Mouse (Mus musculus) kidney, embryonic 15.5 days (tissue): ENCODE measurements around the gene Eid2b. TPM values are rescaled to one million over a fixed set of nuclear protein-coding genes. Genes with fewer than 3 reads are reported as not detected.

Experiments
- ATAC-seq: fragments of 200-750 bp; cut with Nextera tagmentation; replicated peaks from 2 replicates; pipeline ENCODE4 v1.8.0; 2017; ENCODE audit warnings: moderate TSS enrichment; ENCODE audit not compliant: low FRiP score
- H3K27ac ChIP-seq: fragments of 300-500 bp; sonication (generic); 2 replicates; pipeline ENCODE4 v1.5.1; 2015; ENCODE audit warnings: mild to moderate bottlenecking, inconsistent platforms
- H3K27me3 ChIP-seq: fragments of 300-500 bp; sonication (generic); 2 replicates; pipeline ENCODE4 v1.6.1; 2015; ENCODE audit warnings: inconsistent platforms
- H3K36me3 ChIP-seq: fragments of 300-500 bp; sonication (generic); 2 replicates; pipeline ENCODE4 v1.6.1; 2015; ENCODE audit warnings: inconsistent platforms
- H3K4me1 ChIP-seq: fragments of 300-500 bp; sonication (generic); 2 replicates; pipeline ENCODE4 v1.6.1; 2015; ENCODE audit warnings: inconsistent platforms
- H3K4me2 ChIP-seq: fragments of 300-500 bp; sonication (generic); 2 replicates; pipeline ENCODE4 v1.6.1; 2015; ENCODE audit warnings: moderate library complexity, mild to moderate bottlenecking, inconsistent platforms
- H3K4me3 ChIP-seq: fragments of 300-500 bp; sonication (generic); replicated peaks from 2 replicates; pipeline ENCODE4 v1.5.1; 2015; ENCODE audit warnings: mild to moderate bottlenecking, inconsistent platforms
- H3K9ac ChIP-seq: fragments of 300-500 bp; sonication (generic); 2 replicates; pipeline ENCODE4 v1.6.1; 2015; ENCODE audit warnings: mild to moderate bottlenecking, inconsistent platforms
- H3K9me3 ChIP-seq: fragments of 300-500 bp; sonication (generic); replicated peaks from 2 replicates; pipeline ENCODE4 v1.6.1; 2016; ENCODE audit warnings: inconsistent platforms
- WGBS: fragments of 180-500 bp; shearing (Covaris S2); methylation state at CpG from one replicate; pipeline ENCODE4 v1.1.7; 2015; ENCODE audit warnings: mixed read lengths; 5-methylcytosine and 5-hydroxymethylcytosine counted together
- polyA plus RNA-seq: library from polyadenylated mRNA; unstranded; fragments of >200 nt; fragmentation: Nextera tagmentation; extraction: Ambion mirVana; gene quantifications from 2 replicates; pipeline ENCODE4 v1.2.1, GENCODE M21; 2015

The Eid2b gene
- polyA plus RNA-seq, 1 experiment from 2014 or later, result 11.6 TPM

DNA sequence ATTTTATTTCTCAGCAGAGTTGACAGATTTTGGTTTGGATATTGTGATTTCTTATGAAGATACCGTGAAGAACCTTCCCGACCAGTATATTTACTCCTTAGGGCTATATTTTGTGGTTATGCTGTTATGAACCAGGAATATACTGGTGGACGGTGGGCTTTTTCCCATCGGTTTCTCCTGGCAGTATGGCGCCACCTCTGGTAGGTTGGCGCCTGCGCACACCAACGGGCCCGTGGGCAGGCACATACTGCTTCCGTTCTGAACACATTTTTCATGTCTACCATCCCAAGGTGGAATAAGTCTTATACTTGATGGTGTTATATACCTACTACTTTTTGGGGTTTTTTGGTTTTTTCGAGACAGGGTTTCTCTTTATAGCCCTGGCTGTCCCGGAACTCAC is 8.2 kb upstream of the Eid2b start:
- 91% methylated on average over 12 of the region's 12 CpGs for WGBS
- Histone ChIP-seq H3K4me1 (peaks cover 11% of the 10 kb centered on the region), H3K4me2 (peak overlapping the region; percentile 71; the same call in 1 of the 2 replicates), H3K9me3 (no peaks in the 10 kb centered on the region), H3K36me3 (peaks cover 34% of the 10 kb centered on the region), H3K4me3 (no peak overlapping the region), H3K27me3 (no peaks in the 10 kb centered on the region), H3K27ac (no peak overlapping the region), H3K9ac (no peak overlapping the region)
- no peak for ATAC-seq

DNA sequence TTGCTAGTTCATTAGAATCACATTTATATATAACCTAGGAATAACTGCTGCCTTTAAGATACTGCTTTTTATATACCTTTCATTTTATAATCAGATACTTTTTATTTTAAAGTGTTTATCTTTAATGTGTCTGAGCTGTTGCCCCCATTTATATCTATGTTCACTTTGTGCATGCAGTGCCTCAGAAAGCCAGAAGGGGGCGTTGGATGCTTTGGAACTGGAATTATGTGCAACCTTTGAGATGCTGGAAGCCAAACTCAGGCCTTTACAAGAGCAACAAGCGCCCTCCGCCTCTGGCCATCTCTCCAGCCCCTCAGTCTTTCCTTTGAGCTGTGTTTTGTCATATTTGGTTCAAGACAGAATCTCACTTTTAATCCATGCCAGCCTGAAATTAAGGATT is 5.8 kb upstream of the Eid2b start:
- H3K4me3 ChIP-seq, result no peak overlapping the region
- ATAC-seq, result no peak
- 69% methylated on average over 3 of the region's 3 CpGs for WGBS
- H3K4me1 ChIP-seq, result peaks cover 11% of the 10 kb centered on the region
- no peak overlapping the region for H3K27ac ChIP-seq
- H3K9me3 ChIP-seq, result no peaks in the 10 kb centered on the region
- peaks cover 34% of the 10 kb centered on the region for H3K36me3 ChIP-seq
- H3K27me3 ChIP-seq, result no peaks in the 10 kb centered on the region
- H3K9ac ChIP-seq, result no peak overlapping the region
- H3K4me2 ChIP-seq, result no peak overlapping the region

DNA sequence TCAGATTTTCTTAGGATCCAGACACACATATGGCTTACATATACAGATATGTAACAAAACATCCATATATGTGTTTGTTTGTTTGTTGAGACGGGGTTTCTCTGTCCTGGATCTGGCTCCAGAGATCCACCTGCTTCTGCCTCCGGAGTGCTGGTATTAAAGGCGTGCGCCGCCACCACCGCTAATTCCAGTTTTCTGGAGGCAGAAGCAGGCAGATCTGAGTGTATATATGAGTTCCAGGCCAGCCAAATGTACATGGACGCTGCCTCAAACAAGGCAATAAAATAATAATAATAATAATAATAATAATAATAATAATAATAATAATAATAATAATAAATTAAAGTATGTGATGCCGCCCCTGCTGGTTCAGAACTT is 313 bp upstream of the Eid2b start:
- Histone ChIP-seq H3K36me3 (peaks cover 10% of the 10 kb centered on the region), H3K27ac (no peak overlapping the region), H3K9ac (no peak overlapping the region), H3K4me1 (peaks cover 13% of the 10 kb centered on the region), H3K4me3 (no peak overlapping the region), H3K4me2 (no peak overlapping the region), H3K27me3 (no peaks in the 10 kb centered on the region), H3K9me3 (no peaks in the 10 kb centered on the region)
- 57% methylated on average over 8 of the region's 8 CpGs for WGBS
- ATAC-seq, result no peak; the same call in 1 of the 2 replicates

DNA sequence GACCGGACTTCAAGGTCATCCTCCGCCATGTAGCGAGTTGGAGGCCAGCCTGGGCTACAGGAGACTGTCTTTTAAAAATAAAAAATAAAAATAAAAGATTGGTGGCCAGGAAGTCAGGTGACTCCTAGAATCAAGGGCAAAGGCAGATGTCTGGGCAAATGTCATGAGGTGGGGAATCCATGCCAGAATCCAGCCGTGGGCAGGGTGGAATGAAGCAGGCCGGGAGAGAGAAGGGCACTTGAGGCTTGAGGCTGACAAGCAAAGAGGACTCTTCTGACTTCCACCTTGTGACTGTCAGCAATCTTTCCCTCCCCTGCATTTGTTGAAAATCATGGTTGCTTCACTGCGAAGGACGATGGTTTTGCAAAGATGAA is 727 bp downstream of the Eid2b start:
- no peaks in the 10 kb centered on the region for H3K9me3 ChIP-seq
- H3K9ac ChIP-seq, result peak overlapping the region; percentile 91
- peak overlapping the region; percentile 81 for H3K4me3 ChIP-seq
- no peaks in the 10 kb centered on the region for H3K36me3 ChIP-seq
- ATAC-seq, result peak; percentile 2; the same call in 1 of the 2 replicates
- no peak overlapping the region for H3K27ac ChIP-seq
- H3K27me3 ChIP-seq, result no peaks in the 10 kb centered on the region
- whole genome bisulfite sequencing, result 82% methylated on average over 7 of the region's 7 CpGs
- H3K4me1 ChIP-seq, result peaks cover 13% of the 10 kb centered on the region
- H3K4me2 ChIP-seq, result peak overlapping the region; percentile 93

DNA sequence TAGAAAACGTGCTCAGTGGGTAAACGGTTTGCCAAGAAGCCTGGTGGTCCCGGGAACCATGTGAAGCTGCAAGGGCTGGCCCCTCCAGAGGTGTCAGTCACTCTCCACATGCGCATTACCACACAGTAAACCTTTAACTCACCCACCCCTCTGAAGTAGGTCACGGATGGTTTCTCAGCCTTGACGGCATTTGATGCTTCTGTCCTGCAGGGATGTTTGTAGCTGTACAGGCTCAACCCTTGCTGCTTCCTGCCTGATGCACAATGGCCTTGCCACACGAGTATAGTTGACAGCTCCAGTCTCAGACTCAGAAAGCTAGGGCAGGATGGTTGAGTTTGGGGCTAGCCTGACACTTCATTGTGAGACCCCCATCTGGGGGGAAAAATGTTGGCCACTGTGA is 3.1 kb downstream of the Eid2b start:
- no peaks in the 10 kb centered on the region for H3K27me3 ChIP-seq
- no peak overlapping the region for H3K4me3 ChIP-seq
- H3K9me3 ChIP-seq, result no peaks in the 10 kb centered on the region
- no peak overlapping the region for H3K27ac ChIP-seq
- H3K9ac ChIP-seq, result no peak overlapping the region
- peak; percentile 62 for ATAC-seq
- no peak overlapping the region for H3K4me2 ChIP-seq
- WGBS, result 53% methylated on average over 7 of the region's 7 CpGs
- peaks cover 13% of the 10 kb centered on the region for H3K4me1 ChIP-seq
- no peaks in the 10 kb centered on the region for H3K36me3 ChIP-seq

DNA sequence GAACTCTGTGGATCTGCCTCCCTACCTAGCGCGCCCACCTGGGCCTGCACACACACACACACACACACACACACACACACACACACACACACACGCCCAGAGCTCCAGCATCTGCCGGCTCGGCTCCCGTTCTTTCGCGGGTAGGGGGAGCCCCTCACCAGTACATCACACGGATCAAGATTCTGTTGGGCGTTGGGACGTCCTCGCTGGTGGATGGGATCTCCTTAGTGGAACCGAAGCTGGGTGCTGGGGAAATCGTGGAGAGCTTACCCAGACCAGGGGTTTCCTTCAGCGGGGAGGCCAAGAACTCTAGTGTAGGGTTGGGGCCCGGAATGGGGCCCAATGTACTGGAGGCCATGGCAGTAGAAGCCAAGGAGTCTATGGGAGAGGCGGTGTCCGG is 12.6 kb downstream of the Eid2b start:
- peak overlapping the region; percentile 36 for H3K4me3 ChIP-seq
- ATAC-seq, result peak; percentile 26; the same call in 1 of the 2 replicates
- peaks cover 23% of the 10 kb centered on the region for H3K4me1 ChIP-seq
- peak overlapping the region; percentile 62 for H3K4me2 ChIP-seq
- H3K36me3 ChIP-seq, result no peaks in the 10 kb centered on the region
- no peak overlapping the region for H3K27ac ChIP-seq
- WGBS, result 0% methylated on average over 18 of the region's 18 CpGs
- H3K9me3 ChIP-seq, result no peaks in the 10 kb centered on the region
- H3K27me3 ChIP-seq, result peaks cover 81% of the 10 kb centered on the region
- H3K9ac ChIP-seq, result peak overlapping the region; percentile 12; the same call in 1 of the 2 replicates

DNA sequence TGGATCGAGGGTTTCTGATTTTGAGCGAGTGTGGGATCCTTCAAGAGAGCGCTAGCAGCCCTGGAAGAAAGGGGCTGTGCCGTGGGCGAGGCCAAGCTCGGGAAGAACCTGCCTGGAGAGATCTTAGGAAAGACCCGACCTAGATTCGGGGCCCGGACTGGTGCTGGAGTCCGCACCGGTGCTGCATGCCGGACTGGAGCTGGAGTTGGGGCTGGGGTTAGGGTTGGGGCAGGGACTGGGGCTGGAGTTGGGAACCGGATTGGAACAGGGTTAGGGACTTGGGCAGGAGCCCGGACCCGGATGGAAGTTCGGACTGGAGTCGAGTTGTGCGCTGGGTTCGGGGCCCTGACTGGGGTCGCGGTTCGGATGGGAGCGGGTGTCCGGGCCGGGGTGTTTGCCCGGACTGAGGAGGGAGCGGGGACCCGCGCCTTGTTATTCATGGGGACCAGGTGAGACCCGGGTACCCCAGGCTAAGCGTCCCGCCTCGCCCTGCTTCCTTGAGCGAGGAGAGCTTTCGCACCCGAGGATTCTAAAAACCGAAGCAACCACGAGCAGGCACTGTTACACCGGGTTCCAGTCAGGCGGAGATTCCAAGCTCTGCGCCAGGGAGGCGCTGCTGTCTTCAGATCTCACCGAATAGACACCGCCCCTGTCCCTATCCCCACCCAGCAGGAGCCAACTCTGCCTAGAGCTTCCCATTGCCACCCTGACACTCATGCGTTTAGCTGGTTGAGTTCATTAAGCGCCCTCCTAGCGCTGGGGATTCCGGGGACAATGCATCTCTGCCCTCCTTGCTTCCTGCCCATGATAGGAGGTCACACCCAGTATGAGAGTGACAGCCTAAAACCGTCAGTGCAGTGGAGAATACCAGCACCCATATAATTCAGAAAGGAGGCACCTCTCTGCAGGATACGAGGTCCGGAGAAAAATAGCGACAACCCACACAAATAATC is 13.4 kb downstream of the Eid2b start, which contains the start of gene Selenov:
Gene Selenov (minus strand): TSS at position 549 of the 953 bp plus-strand sequence.
- H3K27ac ChIP-seq, result no peak within 1 kb of the TSS
- peak within 1 kb of the TSS; percentile 36 for H3K4me3 ChIP-seq
- peak within 1 kb of the TSS; percentile 62 for H3K4me2 ChIP-seq
- H3K9ac ChIP-seq, result peak within 1 kb of the TSS; percentile 12
- H3K27me3 ChIP-seq, result peaks cover 89% of the 10 kb centered on the region
- H3K4me1 ChIP-seq, result peaks cover 23% of the 10 kb centered on the region
- WGBS, result 2% methylated on average over 52 of the region's 52 CpGs
- H3K9me3 ChIP-seq, result no peaks in the 10 kb centered on the region
- ATAC-seq, result peak; percentile 67
- H3K36me3 ChIP-seq, result no peaks in the 10 kb centered on the region

DNA sequence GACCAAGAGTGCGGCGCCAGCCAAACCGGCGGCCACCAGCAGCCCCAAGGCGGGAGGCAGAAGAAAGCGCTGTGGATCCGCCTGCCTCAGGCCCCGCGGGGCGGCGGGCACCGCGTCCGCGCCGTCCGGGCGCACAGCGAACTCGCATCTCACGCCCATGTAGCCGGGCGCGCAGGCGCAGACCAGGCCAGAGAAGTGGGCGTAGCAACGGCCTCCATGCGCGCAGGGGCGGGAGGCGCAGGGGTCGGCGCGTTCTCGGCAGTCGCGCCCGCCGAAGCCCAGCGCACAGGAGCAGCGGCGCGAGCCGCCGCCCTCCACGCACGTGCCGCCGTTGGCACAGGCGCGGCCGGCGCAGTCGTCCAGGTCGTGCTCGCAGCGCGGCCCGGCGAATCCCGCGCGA is 16.9 kb downstream of the Eid2b start:
- H3K4me1 ChIP-seq, result peaks cover 29% of the 10 kb centered on the region
- H3K9me3 ChIP-seq, result no peaks in the 10 kb centered on the region
- H3K4me3 ChIP-seq, result peak overlapping the region; percentile 57
- H3K27me3 ChIP-seq, result peaks cover 99% of the 10 kb centered on the region
- peak overlapping the region; percentile 53 for H3K9ac ChIP-seq
- H3K27ac ChIP-seq, result no peak overlapping the region
- 1% methylated on average over 63 of the region's 63 CpGs for WGBS
- no peaks in the 10 kb centered on the region for H3K36me3 ChIP-seq
- peak overlapping the region; percentile 97 for H3K4me2 ChIP-seq
- ATAC-seq, result peak; percentile 52; the same call in 1 of the 2 replicates

DNA sequence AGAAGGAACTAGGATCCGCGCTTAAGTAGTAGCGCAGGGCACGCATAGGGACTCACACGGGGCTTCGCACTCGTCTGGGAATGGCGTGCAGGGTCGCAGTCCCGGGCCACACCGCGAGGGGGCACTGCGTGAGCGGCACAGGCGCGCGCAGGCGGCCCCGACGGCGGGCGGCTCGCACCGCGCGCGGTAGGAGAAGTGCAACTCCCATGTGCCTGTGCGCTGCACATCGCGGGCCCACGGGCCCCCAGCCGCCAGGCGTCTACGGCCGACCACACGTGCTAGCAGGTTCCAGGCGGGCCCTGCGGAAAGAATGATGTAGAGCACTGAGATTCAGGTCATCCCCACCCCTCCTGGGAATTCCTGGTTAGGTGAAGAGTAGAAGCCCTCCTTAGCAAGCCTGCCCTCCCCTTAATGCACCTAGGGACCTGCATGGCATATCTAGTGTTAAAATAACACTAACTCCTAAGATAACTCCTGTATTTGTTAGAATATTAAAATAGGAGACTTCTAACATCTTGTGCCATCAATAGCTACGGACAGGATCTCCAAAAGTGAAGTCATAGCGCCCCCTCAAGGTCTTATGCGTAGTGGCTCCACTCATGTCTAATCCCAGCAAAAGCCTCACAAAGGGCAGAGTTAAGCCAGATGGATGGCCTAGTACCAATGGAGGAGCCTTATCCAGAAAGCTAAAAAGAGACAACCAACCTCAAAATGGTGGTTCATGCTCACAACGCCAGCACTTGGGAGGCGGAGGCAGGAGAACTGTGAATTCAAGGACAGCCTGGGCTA is 21.5 kb downstream of the Eid2b start:
- peaks cover 29% of the 10 kb centered on the region for H3K4me1 ChIP-seq
- WGBS, result 16% methylated on average over 43 of the region's 43 CpGs

DNA sequence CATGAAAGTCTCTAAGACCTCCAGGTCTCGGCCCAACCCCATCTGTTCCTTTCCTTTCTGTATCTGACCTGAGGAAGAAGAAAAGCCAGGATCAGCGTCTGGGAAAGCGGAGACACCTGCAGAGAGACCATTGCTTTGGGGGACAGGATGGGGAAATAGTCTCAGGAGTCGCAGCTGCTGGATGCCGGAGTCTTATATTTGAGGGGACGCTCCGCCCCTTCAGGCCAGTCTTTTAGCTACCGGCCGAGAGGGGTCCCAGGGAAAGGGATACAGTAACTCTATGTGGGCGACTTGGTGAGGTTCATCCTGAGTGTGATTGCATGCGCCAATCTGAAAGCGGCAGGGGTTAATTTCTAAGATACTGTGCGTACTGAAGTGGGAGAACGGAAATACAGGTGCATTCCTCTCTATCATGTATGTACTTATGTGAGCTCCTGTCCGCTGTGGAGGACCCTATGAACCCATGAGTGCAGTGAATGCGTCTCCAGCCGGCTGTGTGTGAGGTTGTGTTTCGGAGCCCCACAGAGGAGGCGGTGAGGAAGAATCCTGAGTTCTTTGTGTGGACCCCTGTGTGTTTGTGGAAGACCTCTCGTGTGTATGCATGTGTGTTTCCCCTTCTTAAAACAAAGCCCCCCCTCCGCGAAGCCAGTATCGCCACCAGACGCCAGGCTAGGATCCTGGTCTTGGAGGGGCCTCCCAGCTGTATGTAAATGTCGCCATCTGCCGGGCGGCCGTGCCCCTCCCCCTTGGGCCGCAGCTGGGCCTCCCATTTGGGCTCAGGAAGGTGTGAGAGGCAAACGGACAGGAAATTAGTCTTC is 24.3 kb downstream of the Eid2b start, which contains the start of gene Dll3:
Gene Dll3 (minus strand): TSS at position 623 of the 818 bp plus-strand sequence.
- H3K36me3 ChIP-seq, result peaks cover 22% of the 10 kb centered on the region
- H3K4me3 ChIP-seq, result peak within 1 kb of the TSS; percentile 36
- ATAC-seq, result peak; percentile 53
- H3K27me3 ChIP-seq, result peaks cover 71% of the 10 kb centered on the region
- H3K4me2 ChIP-seq, result peak within 1 kb of the TSS; percentile 67
- 1% methylated on average over 30 of the region's 30 CpGs for WGBS
- no peak within 1 kb of the TSS for H3K9ac ChIP-seq
- no peak within 1 kb of the TSS for H3K27ac ChIP-seq
- peaks cover 21% of the 10 kb centered on the region for H3K4me1 ChIP-seq
- no peaks in the 10 kb centered on the region for H3K9me3 ChIP-seq

More for the DNA sequence above, 21.5 kb downstream of the Eid2b start:
- H3K27ac ChIP-seq, result no peak overlapping the region
- no peaks in the 10 kb centered on the region for H3K9me3 ChIP-seq
- H3K36me3 ChIP-seq, result no peaks in the 10 kb centered on the region
- H3K9ac ChIP-seq, result no peak overlapping the region
- peak overlapping the region; percentile 22 for H3K4me3 ChIP-seq
- H3K27me3 ChIP-seq, result peaks cover 98% of the 10 kb centered on the region
- H3K4me2 ChIP-seq, result peak overlapping the region; percentile 49
- no peak for ATAC-seq

DNA sequence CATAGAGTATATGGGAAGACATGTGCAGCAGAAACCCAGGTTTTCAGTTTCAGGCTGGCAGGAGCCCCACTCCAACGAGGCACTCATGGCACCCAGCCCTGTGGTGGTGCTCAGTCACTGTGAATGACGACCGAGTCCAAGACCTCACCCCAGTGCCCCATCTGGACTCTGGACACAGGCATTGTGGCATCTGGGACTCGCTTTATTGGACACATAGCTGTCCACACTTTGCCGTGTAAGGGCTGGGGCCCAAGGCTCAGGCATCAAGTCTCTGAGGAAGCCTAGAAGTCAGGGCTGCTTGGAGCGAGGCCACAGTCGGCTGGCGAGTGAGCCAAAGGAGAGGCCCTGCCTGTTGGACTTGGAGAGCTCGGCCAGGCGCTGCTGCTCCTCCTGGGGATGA is 28.1 kb downstream of the Eid2b start:
- Histone ChIP-seq H3K27ac (no peak overlapping the region), H3K9me3 (no peaks in the 10 kb centered on the region), H3K36me3 (peaks cover 59% of the 10 kb centered on the region), H3K4me2 (no peak overlapping the region), H3K4me3 (no peak overlapping the region), H3K4me1 (peaks cover 25% of the 10 kb centered on the region), H3K9ac (no peak overlapping the region), H3K27me3 (peaks cover 33% of the 10 kb centered on the region)
- WGBS, result 90% methylated on average over 10 of the region's 10 CpGs
- ATAC-seq, result no peak
